Mouse (Mus musculus): ENCODE data around the gene Bax. TPM values are rescaled to one million over a fixed set of nuclear protein-coding genes. Genes with fewer than 3 reads are reported as not detected.
A peak's percentile ranks its signal among the peaks of the same experiment; 100 is the strongest.

The Bax gene
- polyA plus RNA-seq, 1 experiment from 2014 or later, result 201 TPM

DNA sequence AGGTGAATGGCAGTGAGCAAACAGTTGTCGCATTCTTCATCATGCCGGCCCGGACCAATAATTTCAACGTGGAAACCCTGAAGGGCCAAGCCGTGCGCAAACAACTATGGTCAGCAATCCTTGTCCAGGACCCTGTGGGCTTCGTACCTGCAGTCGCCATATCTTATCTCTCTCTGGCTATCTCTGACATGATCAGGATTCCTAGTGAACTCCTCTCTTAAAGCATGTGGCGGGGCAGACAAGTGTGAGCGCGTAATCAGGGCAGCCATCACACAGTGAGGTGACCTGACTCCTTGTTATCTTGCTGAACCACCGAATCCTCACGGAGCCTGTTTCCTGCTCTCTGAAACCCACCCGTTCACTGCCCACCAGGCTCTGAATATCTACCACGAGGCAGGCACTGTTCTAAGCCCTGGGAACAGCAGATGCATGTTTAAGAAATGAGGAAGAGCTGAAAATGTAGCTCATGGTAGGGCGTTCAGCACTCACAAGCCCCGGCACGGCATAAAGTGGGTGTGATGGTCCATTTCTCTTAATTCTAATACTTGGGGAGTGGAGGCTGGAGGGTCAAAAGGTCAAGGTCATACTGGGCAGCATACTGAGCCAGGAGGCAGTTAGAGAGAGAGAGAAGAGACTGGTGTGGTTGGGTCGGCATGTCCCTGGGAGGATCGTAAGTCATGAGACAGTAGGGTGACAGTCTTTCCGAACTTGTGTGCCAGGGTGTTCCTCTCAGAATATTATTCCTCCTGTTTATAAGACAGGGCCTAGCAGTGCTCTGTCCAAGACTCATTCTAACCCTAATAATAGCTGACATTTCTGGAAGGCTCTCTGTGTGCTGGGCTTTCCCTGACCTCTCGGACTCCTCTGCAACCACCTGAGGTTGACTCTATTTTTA lies 22.9 kb downstream of the Bax start:
- no peak for TF ChIP-seq CTCF (IDR thresholded peaks at IDR 0.05)
- no peaks in the 10 kb centered on the region for H3K27me3 ChIP-seq
- ATAC-seq (no peak), DNase-seq (ENCODE audit: low read depth, low spot score) (no peak)
- ChIA-PET CTCF (interaction anchor here (1.3 kb wide), 1 partner anchor 8 kb away, joined by 4 read pairs; no protein-coding TSS in a partner anchor), POLR2A (interaction anchor here (1.3 kb wide), 1 partner anchor 13 kb away, joined by 4 read pairs; no protein-coding TSS in a partner anchor)
- in situ Hi-C loops (cut with MboI; ENCODE audit: low pct_unique_long_range_greater_than_20kb), result no loop called here

DNA sequence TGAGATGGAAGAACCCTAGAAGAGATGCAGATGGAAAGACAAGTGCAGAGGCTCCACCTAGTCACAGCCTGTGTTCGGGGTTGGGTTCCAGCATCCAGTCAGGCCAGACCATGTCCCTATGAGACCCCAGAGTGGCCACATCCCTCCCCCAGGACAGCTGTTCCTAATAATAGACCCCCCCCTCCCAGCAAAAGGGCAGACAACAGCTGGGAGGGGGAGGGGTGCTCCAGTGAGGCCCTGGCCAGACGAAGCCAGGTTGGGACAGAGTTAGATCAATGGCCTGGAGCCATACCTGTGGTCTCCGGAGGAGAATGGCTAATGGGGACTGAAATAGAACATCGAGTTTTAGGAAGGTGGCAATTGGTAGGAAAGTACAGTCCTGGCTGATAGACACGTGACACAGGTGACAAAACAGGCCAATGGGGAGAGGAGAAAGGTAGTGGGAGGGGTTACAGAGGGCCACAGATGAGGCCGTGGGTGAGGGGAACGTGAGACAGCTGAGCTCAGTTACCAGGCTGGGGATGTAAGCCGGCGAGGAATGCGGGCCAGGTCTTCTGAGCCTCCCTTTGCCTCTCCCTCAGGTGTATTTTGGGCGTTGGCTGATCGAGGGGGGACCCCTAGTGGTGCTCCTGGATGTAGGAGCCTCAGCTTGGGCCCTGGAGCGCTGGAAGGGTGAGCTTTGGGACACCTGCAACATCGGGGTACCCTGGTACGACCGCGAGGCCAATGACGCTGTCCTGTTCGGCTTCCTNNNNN lies 29.0 kb downstream of the Bax start, which contains the start of gene Ruvbl2:
Gene Ruvbl2 (minus strand): TSS at position 576 of the 756 bp plus-strand sequence.
- CTCF ChIA-PET, result interaction anchor here (0.8 to 1.5 kb wide), 2 partner anchors 11 to 15 kb away, joined by 3 to 6 read pairs; no protein-coding TSS in a partner anchor
- POLR2A ChIA-PET, result no interaction called here
- H3K27me3 ChIP-seq, result no peaks in the 10 kb centered on the region
- TF ChIP-seq CTCF (IDR thresholded peaks at IDR 0.05), result no peak
- in situ Hi-C loops (cut with MboI; ENCODE audit: low pct_unique_long_range_greater_than_20kb), result no loop called here
- DNase-seq (ENCODE audit: low read depth, low spot score) (no peak), ATAC-seq (no peak)

- H3K27me3 ChIP-seq, result no peaks in the 10 kb centered on the region
- in situ Hi-C loops (cut with MboI; ENCODE audit: low pct_unique_long_range_greater_than_20kb), result no loop called here
- ATAC-seq (no peak), DNase-seq (ENCODE audit: low read depth, low spot score) (no peak)
- no peak for TF ChIP-seq CTCF (IDR thresholded peaks at IDR 0.05)
- CTCF ChIA-PET, result no interaction called here
- POLR2A ChIA-PET, result interaction anchor here (0.9 kb wide), 1 partner anchor 15 kb away, joined by 3 read pairs; no protein-coding TSS in a partner anchor
These were observed 29.7 kb downstream of the Bax start for GRCm38 (mm10) chr7:45437046-45437445.

DNA sequence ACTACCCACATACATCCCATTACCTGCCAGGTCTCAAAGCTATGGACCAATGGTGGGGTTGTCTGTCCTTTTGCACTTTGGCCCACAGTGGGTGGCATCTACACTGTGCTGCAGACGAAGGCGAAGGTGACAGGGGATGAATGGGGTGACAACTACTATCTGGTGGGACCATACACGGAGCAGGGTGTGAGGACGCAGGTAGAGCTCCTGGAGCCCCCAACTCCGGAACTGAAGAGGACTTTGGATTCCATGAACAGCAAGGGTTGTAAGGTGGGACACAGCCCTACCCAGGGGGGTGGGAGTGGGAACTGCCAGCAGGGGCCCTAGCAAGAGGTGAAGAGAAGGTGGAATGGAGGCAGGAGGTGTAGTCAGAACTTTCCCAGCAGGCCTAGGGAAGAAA lies 30.3 kb downstream of the Bax start:
- DNase-seq (ENCODE audit: low read depth, low spot score) (no peak), ATAC-seq (no peak)
- CTCF ChIA-PET, result no interaction called here
- in situ Hi-C loops (cut with MboI; ENCODE audit: low pct_unique_long_range_greater_than_20kb), result no loop called here
- POLR2A ChIA-PET, result interaction anchor here (0.9 to 1.2 kb wide), 3 partner anchors 15 to 20 kb away, joined by 3 read pairs; no protein-coding TSS in a partner anchor
- no peak for TF ChIP-seq CTCF (IDR thresholded peaks at IDR 0.05)
- H3K27me3 ChIP-seq, result no peaks in the 10 kb centered on the region

- POLR2A ChIA-PET, result interaction anchor here (0.8 to 0.9 kb wide), 2 partner anchors 9 to 29 kb away, joined by 3 to 7 read pairs; no protein-coding TSS in a partner anchor
- peak; percentile 18 for ATAC-seq
These were observed 31.7 kb downstream of the Bax start for GRCm38 (mm10) chr7:45435038-45435437.

GRCm38 (mm10) chr7:45434203-45435015 lies 32.3 kb downstream of the Bax start, which contains the start of gene Gys1:
Gene Gys1, plus strand, starts transcription at chr7:45434844.
- CTCF ChIA-PET, result interaction anchor here (0.7 to 1.9 kb wide), 8 partner anchors 9 to 275 kb away, joined by 3 to 10 read pairs (median 3); no protein-coding TSS in a partner anchor
- DNase-seq (ENCODE audit: low read depth, low spot score) (peak; percentile 99), ATAC-seq (peak; percentile 74)
- POLR2A ChIA-PET, result interaction anchor here (0.5 to 1.0 kb wide), 4 partner anchors 8 to 28 kb away, joined by 3 to 7 read pairs (median 3); no protein-coding TSS in a partner anchor
- no peaks in the 10 kb centered on the region for H3K27me3 ChIP-seq
- in situ Hi-C loops (cut with MboI; ENCODE audit: low pct_unique_long_range_greater_than_20kb), result no loop called here
- no peak for TF ChIP-seq CTCF (IDR thresholded peaks at IDR 0.05)

More at GRCm38 (mm10) chr7:45435038-45435437, 31.7 kb downstream of the Bax start:
- no peak for DNase-seq (ENCODE audit: low read depth, low spot score)
- no peak for TF ChIP-seq CTCF (IDR thresholded peaks at IDR 0.05)
- CTCF ChIA-PET, result interaction anchor here (1.0 to 1.9 kb wide), 6 partner anchors 10 to 274 kb away, joined by 3 to 10 read pairs (median 4); no protein-coding TSS in a partner anchor
- in situ Hi-C loops (cut with MboI; ENCODE audit: low pct_unique_long_range_greater_than_20kb), result no loop called here
- no peaks in the 10 kb centered on the region for H3K27me3 ChIP-seq

DNA sequence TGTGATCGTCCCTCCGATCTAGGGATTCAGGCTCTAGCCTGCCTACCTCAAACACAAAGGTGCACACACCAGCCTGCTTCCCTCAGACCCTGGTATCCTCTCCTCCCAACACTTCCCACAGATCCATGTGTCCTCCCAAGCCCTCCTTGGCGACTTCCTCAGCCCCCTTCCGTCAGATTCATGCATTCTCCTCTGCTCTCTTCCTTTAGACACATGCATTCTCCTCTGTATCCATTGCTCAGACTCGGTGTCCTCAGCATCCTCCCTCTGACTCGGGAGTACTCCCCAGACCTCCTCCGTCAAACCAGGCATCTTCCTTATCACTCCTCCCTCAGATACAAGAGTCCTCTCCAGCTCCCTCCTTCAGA lies 32.9 kb downstream of the Bax start:
- ChIA-PET POLR2A (interaction anchor here (1.0 kb wide), 1 partner anchor 23 kb away, joined by 3 read pairs; no protein-coding TSS in a partner anchor), CTCF (interaction anchor here (0.7 to 1.9 kb wide), 6 partner anchors 8 to 275 kb away, joined by 3 to 10 read pairs (median 3); no protein-coding TSS in a partner anchor)
- in situ Hi-C loops (cut with MboI; ENCODE audit: low pct_unique_long_range_greater_than_20kb), result no loop called here
- no peak for TF ChIP-seq CTCF (IDR thresholded peaks at IDR 0.05)
- no peak for ATAC-seq
- no peak for DNase-seq (ENCODE audit: low read depth, low spot score)
- no peaks in the 10 kb centered on the region for H3K27me3 ChIP-seq

DNA sequence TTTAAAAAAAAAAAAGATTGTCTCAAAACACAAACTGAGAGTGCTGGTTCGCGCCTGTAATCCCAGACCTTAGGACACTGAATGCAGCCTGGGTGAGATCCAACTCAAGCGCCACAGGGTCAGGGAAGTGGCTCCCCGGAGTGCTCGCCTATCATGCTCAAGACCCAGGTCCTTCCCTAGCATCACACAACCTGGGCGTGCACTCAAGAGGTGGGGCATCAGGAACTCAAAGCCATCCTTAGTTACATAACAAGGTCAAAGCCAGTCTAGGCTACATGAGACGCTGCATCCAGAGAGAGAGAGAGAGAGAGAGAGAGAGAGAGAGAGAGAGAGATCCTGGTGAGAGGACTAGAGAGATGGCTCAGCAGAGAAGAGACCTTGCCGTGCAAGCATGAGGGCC lies 40.1 kb downstream of the Bax start:
- ATAC-seq (no peak), DNase-seq (ENCODE audit: low read depth, low spot score) (no peak)
- in situ Hi-C loops (cut with MboI; ENCODE audit: low pct_unique_long_range_greater_than_20kb), result no loop called here
- CTCF ChIA-PET, result no interaction called here
- POLR2A ChIA-PET, result interaction anchor here (0.8 kb wide), 1 partner anchor 8 kb away, joined by 7 read pairs; the partner anchor contains the start of gene Gys1
- no peak for TF ChIP-seq CTCF (IDR thresholded peaks at IDR 0.05)
- no peaks in the 10 kb centered on the region for H3K27me3 ChIP-seq

GRCm38 (mm10) chr7:45421194-45421593 lies 45.5 kb downstream of the Bax start:
- ChIA-PET POLR2A (no interaction called here), CTCF (no interaction called here)
- no peaks in the 10 kb centered on the region for H3K27me3 ChIP-seq
- no peak for ATAC-seq
- DNase-seq (ENCODE audit: low read depth, low spot score), result no peak
- no peak for TF ChIP-seq CTCF (IDR thresholded peaks at IDR 0.05)
- in situ Hi-C loops (cut with MboI; ENCODE audit: low pct_unique_long_range_greater_than_20kb), result no loop called here

DNA sequence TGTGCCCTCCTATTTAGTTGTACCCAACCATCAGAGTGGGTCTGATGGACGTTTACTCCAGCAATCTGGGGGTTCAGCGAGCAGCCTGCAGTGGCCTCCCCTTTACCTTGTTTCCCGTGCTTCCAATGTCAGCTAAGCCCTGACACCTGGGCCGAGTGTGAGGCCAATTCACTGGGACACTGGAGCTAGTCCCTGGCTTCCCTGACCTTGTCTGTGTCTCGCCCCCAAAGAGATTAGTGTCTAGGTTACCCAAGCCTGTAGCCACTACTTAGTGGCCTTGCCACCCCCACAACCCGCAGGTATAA lies 46.1 kb downstream of the Bax start, which contains the start of gene Lhb:
Gene Lhb (plus strand): TSS at position 206 of the 305 bp plus-strand sequence.
- DNase-seq (ENCODE audit: low read depth, low spot score), result no peak
- no peak for ATAC-seq
- no peaks in the 10 kb centered on the region for H3K27me3 ChIP-seq
- no peak for TF ChIP-seq CTCF (IDR thresholded peaks at IDR 0.05)
- CTCF ChIA-PET, result no interaction called here
- in situ Hi-C loops (cut with MboI; ENCODE audit: low pct_unique_long_range_greater_than_20kb), result no loop called here
- POLR2A ChIA-PET, result no interaction called here

Measured in Patski (cell line).